Mouse (Mus musculus) intestine, embryonic 15.5 days (tissue): ENCODE measurements at regions not wholly inside any gene's neighbourhood (a gene's known extent, or its start where the extent isn't known, plus 50 kb on each side); places are given as distances from the start of the nearest gene placed in this dataset.
A peak's percentile ranks its signal among the peaks of the same experiment; 100 is the strongest.

Experiments
- ATAC-seq: fragments of 200-750 bp; cut with Nextera tagmentation; 2 replicates; pipeline ENCODE4 v1.8.0; 2017; ENCODE audit warnings: moderate TSS enrichment, moderate library complexity
- H3K27ac ChIP-seq: fragments of 300-500 bp; sonication (generic); 2 replicates; pipeline ENCODE4 v1.5.1; 2015; ENCODE audit warnings: mild to moderate bottlenecking, inconsistent platforms
- H3K27me3 ChIP-seq: fragments of 300-500 bp; sonication (generic); replicated peaks from 2 replicates; pipeline ENCODE4 v1.6.1; 2015; ENCODE audit warnings: inconsistent platforms
- H3K36me3 ChIP-seq: fragments of 300-500 bp; sonication (generic); 2 replicates; pipeline ENCODE4 v1.6.1; 2015; ENCODE audit warnings: inconsistent platforms
- H3K4me1 ChIP-seq: fragments of 300-500 bp; sonication (generic); replicated peaks from 2 replicates; pipeline ENCODE4 v1.6.1; 2015; ENCODE audit warnings: inconsistent platforms
- H3K4me2 ChIP-seq: fragments of 300-500 bp; sonication (generic); replicated peaks from 2 replicates; pipeline ENCODE4 v1.6.1; 2015; ENCODE audit warnings: mild to moderate bottlenecking, inconsistent platforms
- H3K4me3 ChIP-seq: fragments of 300-500 bp; sonication (generic); replicated peaks from 2 replicates; pipeline ENCODE4 v1.5.1; 2015; ENCODE audit warnings: inconsistent platforms
- H3K9ac ChIP-seq: fragments of 300-500 bp; sonication (generic); 2 replicates; pipeline ENCODE4 v1.6.1; 2015; ENCODE audit warnings: inconsistent platforms
- H3K9me3 ChIP-seq: fragments of 300-500 bp; sonication (generic); 2 replicates; pipeline ENCODE4 v1.6.1; 2016; ENCODE audit warnings: inconsistent platforms
- WGBS: fragments of 180-500 bp; shearing (Covaris S2); methylation state at CpG from one replicate; pipeline ENCODE4 v1.1.7; 2015; 5-methylcytosine and 5-hydroxymethylcytosine counted together

- Histone ChIP-seq H3K4me1 (peaks cover 10% of the 10 kb centered on the region), H3K9ac (no peak overlapping the region), H3K9me3 (no peaks in the 10 kb centered on the region), H3K27me3 (no peaks in the 10 kb centered on the region), H3K4me3 (no peak overlapping the region), H3K4me2 (no peak overlapping the region), H3K27ac (no peak overlapping the region), H3K36me3 (no peaks in the 10 kb centered on the region)
- no peak for ATAC-seq
- 25% methylated on average over 3 of the region's 3 CpGs for WGBS
Observed at GRCm38 (mm10) chr1:61530166-61530565, 108.5 kb upstream of the Pard3b start.

GRCm38 (mm10) chr1:61531487-61531886 is 107.1 kb upstream of the Pard3b start:
- Histone ChIP-seq H3K36me3 (no peaks in the 10 kb centered on the region), H3K9ac (no peak overlapping the region), H3K27me3 (no peaks in the 10 kb centered on the region), H3K9me3 (no peaks in the 10 kb centered on the region), H3K4me2 (no peak overlapping the region), H3K4me3 (no peak overlapping the region), H3K4me1 (peaks cover 10% of the 10 kb centered on the region), H3K27ac (no peak overlapping the region)
- 37% methylated on average over 5 of the region's 5 CpGs for WGBS
- ATAC-seq = 0 out of 2 replicates have a peak, but pooled peaks have one; percentile 17

- 90% methylated on average over 3 of the region's 3 CpGs for WGBS
- no peaks in the 10 kb centered on the region for H3K36me3 ChIP-seq
- no peak for ATAC-seq
Observed at GRCm38 (mm10) chr1:61540081-61540480, 98.5 kb upstream of the Pard3b start.

GRCm38 (mm10) chr1:61541166-61541565 is 97.5 kb upstream of the Pard3b start:
- Histone ChIP-seq H3K27me3 (no peaks in the 10 kb centered on the region), H3K4me2 (no peak overlapping the region), H3K9ac (no peak overlapping the region), H3K27ac (no peak overlapping the region), H3K4me3 (no peak overlapping the region), H3K4me1 (no peaks in the 10 kb centered on the region), H3K36me3 (no peaks in the 10 kb centered on the region), H3K9me3 (no peaks in the 10 kb centered on the region)
- WGBS = 95% methylated on average over 4 of the region's 4 CpGs
- ATAC-seq = no peak

More at GRCm38 (mm10) chr1:61540081-61540480, 98.5 kb upstream of the Pard3b start:
- no peak overlapping the region for H3K4me2 ChIP-seq
- no peaks in the 10 kb centered on the region for H3K4me1 ChIP-seq
- H3K27me3 ChIP-seq = no peaks in the 10 kb centered on the region
- H3K4me3 ChIP-seq = no peak overlapping the region
- H3K9ac ChIP-seq = no peak overlapping the region
- no peak overlapping the region for H3K27ac ChIP-seq
- no peaks in the 10 kb centered on the region for H3K9me3 ChIP-seq

GRCm38 (mm10) chr1:61552577-61553517 is 85.8 kb upstream of the Pard3b start:
- no peak overlapping the region for H3K4me2 ChIP-seq

GRCm38 (mm10) chr1:61559514-61559913 is 79.1 kb upstream of the Pard3b start:
- 80% methylated on average over 2 of the region's 2 CpGs for WGBS
- Histone ChIP-seq H3K9ac (no peak overlapping the region), H3K4me2 (no peak overlapping the region), H3K9me3 (no peaks in the 10 kb centered on the region), H3K27ac (no peak overlapping the region), H3K4me3 (no peak overlapping the region), H3K4me1 (no peaks in the 10 kb centered on the region), H3K27me3 (no peaks in the 10 kb centered on the region), H3K36me3 (no peaks in the 10 kb centered on the region)
- ATAC-seq = no peak

More at GRCm38 (mm10) chr1:61552577-61553517, 85.8 kb upstream of the Pard3b start:
- H3K9me3 ChIP-seq = no peaks in the 10 kb centered on the region
- no peaks in the 10 kb centered on the region for H3K36me3 ChIP-seq
- H3K4me3 ChIP-seq = no peak overlapping the region
- no peak overlapping the region for H3K27ac ChIP-seq
- no peaks in the 10 kb centered on the region for H3K27me3 ChIP-seq
- WGBS = 52% methylated on average over 21 of the region's 21 CpGs
- no peak overlapping the region for H3K9ac ChIP-seq
- H3K4me1 ChIP-seq = 0 out of 2 replicates have a peak, but pooled peaks cover 3% of the 10 kb centered on the region
- ATAC-seq = peak; percentile 41; the same call in 1 of the 2 replicates

GRCm38 (mm10) chr1:61562091-61562490 is 76.5 kb upstream of the Pard3b start:
- ATAC-seq = no peak
- no peaks in the 10 kb centered on the region for H3K9me3 ChIP-seq
- no peaks in the 10 kb centered on the region for H3K36me3 ChIP-seq
- no peak overlapping the region for H3K27ac ChIP-seq
- H3K4me3 ChIP-seq = no peak overlapping the region
- H3K27me3 ChIP-seq = no peaks in the 10 kb centered on the region
- no peak overlapping the region for H3K9ac ChIP-seq
- WGBS = 69% methylated on average over 2 of the region's 2 CpGs
- no peaks in the 10 kb centered on the region for H3K4me1 ChIP-seq
- H3K4me2 ChIP-seq = no peak overlapping the region

GRCm38 (mm10) chr1:61565471-61565870 is 73.2 kb upstream of the Pard3b start:
- H3K9me3 ChIP-seq = no peaks in the 10 kb centered on the region
- no peak for ATAC-seq
- 83% methylated on average over 4 of the region's 4 CpGs for WGBS
- H3K27me3 ChIP-seq = no peaks in the 10 kb centered on the region
- no peaks in the 10 kb centered on the region for H3K4me1 ChIP-seq
- no peaks in the 10 kb centered on the region for H3K36me3 ChIP-seq
- no peak overlapping the region for H3K4me2 ChIP-seq
- H3K9ac ChIP-seq = no peak overlapping the region
- no peak overlapping the region for H3K4me3 ChIP-seq
- H3K27ac ChIP-seq = no peak overlapping the region

- Histone ChIP-seq H3K4me3 (no peak overlapping the region), H3K4me1 (no peaks in the 10 kb centered on the region), H3K9ac (no peak overlapping the region), H3K36me3 (no peaks in the 10 kb centered on the region), H3K4me2 (no peak overlapping the region), H3K27me3 (no peaks in the 10 kb centered on the region), H3K9me3 (no peaks in the 10 kb centered on the region), H3K27ac (no peak overlapping the region)
- no peak for ATAC-seq
- 83% methylated on average over 2 of the region's 2 CpGs for WGBS
Observed at GRCm38 (mm10) chr1:61574276-61574675, 64.3 kb upstream of the Pard3b start.

GRCm38 (mm10) chr1:61576758-61577157 is 61.9 kb upstream of the Pard3b start:
- Histone ChIP-seq H3K4me1 (no peaks in the 10 kb centered on the region), H3K36me3 (no peaks in the 10 kb centered on the region), H3K4me2 (no peak overlapping the region), H3K9ac (no peak overlapping the region), H3K27ac (no peak overlapping the region), H3K4me3 (no peak overlapping the region), H3K9me3 (no peaks in the 10 kb centered on the region), H3K27me3 (no peaks in the 10 kb centered on the region)
- no peak for ATAC-seq
- 87% methylated on average over 4 of the region's 4 CpGs for WGBS

- Histone ChIP-seq H3K9ac (no peak overlapping the region), H3K27ac (no peak overlapping the region), H3K27me3 (no peaks in the 10 kb centered on the region), H3K4me1 (no peaks in the 10 kb centered on the region), H3K4me2 (no peak overlapping the region), H3K9me3 (no peaks in the 10 kb centered on the region), H3K36me3 (no peaks in the 10 kb centered on the region), H3K4me3 (no peak overlapping the region)
- WGBS = 66% methylated on average over 8 of the region's 8 CpGs
- ATAC-seq = peak; percentile 63
Observed at GRCm38 (mm10) chr1:61587251-61587650, 51.4 kb upstream of the Pard3b start.
